Mouse (Mus musculus) testis, adult 2 months (tissue): ENCODE data around the gene Ublcp1.

Source experiments
- CTCF ChIP-seq: fragments of 200-500 bp; IDR thresholded peaks from 2 replicates; pipeline ENCODE4 v1.5.1; 2012; ENCODE audit warnings: low read depth, mild to moderate bottlenecking, inconsistent platforms, low read length, moderate library complexity; ENCODE audit not compliant: control insufficient read depth, insufficient read depth, insufficient replicate concordance
- POLR2A ChIP-seq: fragments of 200-500 bp; IDR thresholded peaks from 2 replicates; pipeline ENCODE4 v1.6.1; 2012; ENCODE audit warnings: low read depth, mild to moderate bottlenecking, inconsistent platforms, low read length, moderate library complexity; ENCODE audit not compliant: control insufficient read depth

- TF ChIP-seq CTCF (no peak), POLR2A (no peak)
Measured at GRCm38 (mm10) chr11:44466949-44467442, 3.3 kb downstream of the Ublcp1 start.
